Comparison of ENCODE assay signal across 23 mouse cellular contexts in genomic region chr14:116806504-116806903, GRCm38 (mm10).
DNase-seq lines count a peak whose midpoint lies in the region; ATAC-seq and TF ChIP-seq lines count a peak whose summit lies in the region.
"Had no signal": no experiment of that assay in that cellular context is flagged by ENCODE, and none has a peak within 500 bp of the region (broad histone marks: within the 10 kb centered on the region; RNA-seq: fewer than 3 reads in every experiment).

No protein-coding gene starts in this region.

- no peaks in the 10 kb centered on the region for H3K4me1 ChIP-seq in heart, postnatal 0 days (ENCODE audit: control insufficient read depth, insufficient read depth)
- H3K4me1 ChIP-seq in heart, embryonic 12.5 days (replicated peaks): no peaks in the 10 kb centered on the region
- no peaks in the 10 kb centered on the region for H3K4me1 ChIP-seq in liver, adult 2 months (ENCODE audit: control insufficient read depth, insufficient read depth, low read length)
- no peaks in the 10 kb centered on the region for H3K4me1 ChIP-seq in liver, embryonic 11.5 days (replicated peaks; ENCODE audit: control insufficient read depth, insufficient read depth, low read length)
- H3K4me1 ChIP-seq in CH12.LX (ENCODE audit: control insufficient read depth in 1 of 2, insufficient read depth in 2 of 2): no peaks in the 10 kb centered on the region
- H3K4me1 ChIP-seq: forebrain, embryonic 10.5 days; heart, embryonic 13.5 days; hindbrain, embryonic 12.5 days had no signal

- WGBS in heart, postnatal 0 days: 67% methylated on average over 3 of the region's 3 CpGs
- whole genome bisulfite sequencing in heart, embryonic 12.5 days: 72% methylated on average over 3 of the region's 3 CpGs
- WGBS in liver, adult 2 months: 69% methylated on average over 3 of the region's 3 CpGs
- 89% methylated on average over 3 of the region's 3 CpGs for WGBS in liver, embryonic 11.5 days

- TF ChIP-seq EP300 in heart, postnatal 0 days (IDR thresholded peaks at IDR 0.05; ENCODE audit: low read depth): no peak
- no peak for TF ChIP-seq EP300 in CH12.LX (IDR thresholded peaks at IDR 0.05; ENCODE audit: low read length)

- no peak overlapping the region for H3K4me3 ChIP-seq in heart, postnatal 0 days (ENCODE audit: low read depth, low read length)
- no peak overlapping the region for H3K4me3 ChIP-seq in heart, embryonic 12.5 days
- H3K4me3 ChIP-seq in liver, adult 2 months (ENCODE audit: insufficient read depth, low read depth, low read length): no peak overlapping the region
- H3K4me3 ChIP-seq in liver, embryonic 11.5 days (ENCODE audit: low read depth, low read length): no peak overlapping the region
- H3K4me3 ChIP-seq in CH12.LX (replicated peaks in 1 of 3; ENCODE audit: low read depth in 2 of 3, low read length in 2 of 3, poor library complexity in 1 of 3): no peak overlapping the region
- H3K4me3 ChIP-seq: forebrain, embryonic 10.5 days; forebrain, embryonic 13.5 days; heart, embryonic 13.5 days; hindbrain, embryonic 12.5 days had no signal

- no peak overlapping the region for H3K9ac ChIP-seq in heart, postnatal 0 days (replicated peaks; ENCODE audit: low read depth, low read length)
- no peak overlapping the region for H3K9ac ChIP-seq in heart, embryonic 12.5 days
- no peak overlapping the region for H3K9ac ChIP-seq in liver, adult 2 months (ENCODE audit: low read depth, low read length)
- no peak overlapping the region for H3K9ac ChIP-seq in liver, embryonic 11.5 days (ENCODE audit: low read depth, low read length)
- H3K9ac ChIP-seq in CH12.LX (ENCODE audit: insufficient read depth, low read depth): no peak overlapping the region
- H3K9ac ChIP-seq: forebrain, embryonic 13.5 days; heart, embryonic 13.5 days; hindbrain, embryonic 12.5 days had no signal

- TF ChIP-seq CTCF in heart, postnatal 0 days (IDR thresholded peaks at IDR 0.05; ENCODE audit: low read depth): peak; percentile 9
- TF ChIP-seq CTCF in liver, adult 2 months (IDR thresholded peaks at IDR 0.05; ENCODE audit: low read depth, low read length): no peak
- TF ChIP-seq CTCF in CH12.LX (conservative IDR thresholded peaks at IDR 0.05 in 1 of 2, IDR thresholded peaks at IDR 0.05 in 1 of 2; ENCODE audit: low read depth in 2 of 2, low read length in 2 of 2): peak in 1 of 2 experiments; percentile 58; a peak in 2 of 4 replicates

- dilution Hi-C loops in CH12.LX (cut with MboI; ENCODE audit: extremely low pct_ligation_motif_present, extremely low pct_unique_long_range_greater_than_20kb, low sequenced_read_pairs): no loop called here

- in situ Hi-C loops in CH12.LX (cut with MboI; ENCODE audit: low pct_ligation_motif_present, low pct_unique_long_range_greater_than_20kb, low sequenced_read_pairs): loop anchor here (25.0 kb wide), 1 partner anchor 244 kb away; no protein-coding TSS in a partner anchor

- H3K79me2 ChIP-seq in liver, adult 2 months (ENCODE audit: control insufficient read depth, insufficient read depth, low read length): no peaks in the 10 kb centered on the region
- H3K79me2 ChIP-seq in CH12.LX (replicated peaks; ENCODE audit: control insufficient read depth, extremely low read depth, insufficient read depth, poor library complexity, severe bottlenecking): no peaks in the 10 kb centered on the region

- no peaks in the 10 kb centered on the region for H3K36me3 ChIP-seq in heart, postnatal 0 days (replicated peaks; ENCODE audit: control insufficient read depth, insufficient read depth, low read length)
- H3K36me3 ChIP-seq in heart, embryonic 12.5 days: no peaks in the 10 kb centered on the region
- no peaks in the 10 kb centered on the region for H3K36me3 ChIP-seq in liver, adult 2 months (ENCODE audit: control insufficient read depth, insufficient read depth, low read length)
- H3K36me3 ChIP-seq in liver, embryonic 11.5 days (ENCODE audit: control insufficient read depth, insufficient read depth, low read length): no peaks in the 10 kb centered on the region
- no peaks in the 10 kb centered on the region for H3K36me3 ChIP-seq in CH12.LX (replicated peaks in 1 of 2; ENCODE audit: control insufficient read depth in 1 of 2, insufficient read depth in 1 of 2, low read length in 1 of 2)
- H3K36me3 ChIP-seq: forebrain, embryonic 10.5 days; heart, embryonic 13.5 days; hindbrain, embryonic 12.5 days had no signal

- no peak for TF ChIP-seq POLR2A in liver, adult 2 months (IDR thresholded peaks at IDR 0.05; ENCODE audit: extremely low read depth, insufficient read depth, low read length)
- no peak for TF ChIP-seq POLR2A in CH12.LX (IDR thresholded peaks at IDR 0.05; ENCODE audit: low read depth, low read length)

- ATAC-seq in heart, postnatal 0 days (ENCODE audit: insufficient read depth, low read depth): no peak
- ATAC-seq in heart, embryonic 12.5 days (ENCODE audit: insufficient number of reproducible peaks, low FRiP score): no peak
- no peak for ATAC-seq in liver, embryonic 11.5 days (replicated peaks; ENCODE audit: low FRiP score)
- ATAC-seq: CD4-positive, CD25-positive, alpha-beta regulatory T cell, adult 4 months; forebrain, embryonic 13.5 days; forebrain, embryonic 16.5 days; hindbrain, embryonic 16.5 days; inflammation-experienced regulatory T-cells, adult 6 months had no signal

- peak; percentile 64 for TF ChIP-seq RAD21 in CH12.LX (IDR thresholded peaks at IDR 0.05; ENCODE audit: low read depth, low read length)

- no peaks in the 10 kb centered on the region for H3K27me3 ChIP-seq in heart, postnatal 0 days (ENCODE audit: control insufficient read depth, insufficient read depth, low read length)
- H3K27me3 ChIP-seq in heart, embryonic 12.5 days (replicated peaks): no peaks in the 10 kb centered on the region
- no peaks in the 10 kb centered on the region for H3K27me3 ChIP-seq in liver, adult 2 months (ENCODE audit: control insufficient read depth, insufficient read depth, low read length)
- no peaks in the 10 kb centered on the region for H3K27me3 ChIP-seq in liver, embryonic 11.5 days (replicated peaks; ENCODE audit: control insufficient read depth, insufficient read depth, low read length)
- H3K27me3 ChIP-seq in CH12.LX (replicated peaks): no peaks in the 10 kb centered on the region
- H3K27me3 ChIP-seq: forebrain, embryonic 13.5 days; heart, embryonic 13.5 days; hindbrain, embryonic 12.5 days had no signal

- H3K4me2 ChIP-seq in heart, postnatal 0 days (ENCODE audit: low read depth, low read length): no peak overlapping the region
- no peak overlapping the region for H3K4me2 ChIP-seq in heart, embryonic 12.5 days
- H3K4me2 ChIP-seq in liver, embryonic 11.5 days: no peak overlapping the region
- no peak overlapping the region for H3K4me2 ChIP-seq in CH12.LX (ENCODE audit: insufficient read depth, low read depth, poor library complexity, severe bottlenecking)
- H3K4me2 ChIP-seq: forebrain, embryonic 13.5 days; heart, embryonic 13.5 days; hindbrain, embryonic 12.5 days had no signal

- H3K9me3 ChIP-seq in heart, postnatal 0 days (replicated peaks; ENCODE audit: control insufficient read depth, low read length): no peaks in the 10 kb centered on the region
- no peaks in the 10 kb centered on the region for H3K9me3 ChIP-seq in heart, embryonic 12.5 days (replicated peaks)
- no peaks in the 10 kb centered on the region for H3K9me3 ChIP-seq in liver, embryonic 11.5 days (ENCODE audit: control insufficient read depth, low read length)
- H3K9me3 ChIP-seq in CH12.LX (replicated peaks; ENCODE audit: low read length): no peaks in the 10 kb centered on the region
- H3K9me3 ChIP-seq: forebrain, embryonic 10.5 days; forebrain, embryonic 13.5 days; heart, embryonic 13.5 days; hindbrain, embryonic 12.5 days had no signal

- H3K27ac ChIP-seq in heart, postnatal 0 days (ENCODE audit: low read depth): no peak overlapping the region
- no peak overlapping the region for H3K27ac ChIP-seq in heart, embryonic 12.5 days (ENCODE audit: poor library complexity, severe bottlenecking)
- no peak overlapping the region for H3K27ac ChIP-seq in liver, adult 2 months (replicated peaks; ENCODE audit: insufficient read depth, low read depth, low read length)
- no peak overlapping the region for H3K27ac ChIP-seq in liver, embryonic 11.5 days (ENCODE audit: low read depth, low read length)
- no peak overlapping the region for H3K27ac ChIP-seq in CH12.LX (ENCODE audit: insufficient read depth, low read depth)
- H3K27ac ChIP-seq: forebrain, embryonic 10.5 days; forebrain, embryonic 13.5 days; heart, embryonic 13.5 days; hindbrain, embryonic 12.5 days had no signal

- DNase-seq in heart, postnatal 0 days (ENCODE audit: low spot score): no peak
- peak; percentile 4 for DNase-seq in liver, adult 2 months (ENCODE audit: extremely low read depth, low read depth, low spot score)
- no peak for DNase-seq in liver, embryonic 11.5 days (ENCODE audit: low spot score)
- DNase-seq in CH12.LX (ENCODE audit: extremely low read depth): peak; percentile 3
- DNase-seq in Muller cell, postnatal 12 days (ENCODE audit: inconsistent ontology term): peak; percentile 85
- DNase-seq in right cerebral cortex, postnatal 4 days: no peak
- DNase-seq in spleen, postnatal 4 days (ENCODE audit: low spot score in 2 of 2): no peak
- DNase-seq: adrenal gland, adult 2 months; adrenal gland, postnatal 14 days; cerebellum, adult 11 months; cerebellum, adult 2 months; cerebellum, adult 9-11 months; gastrocnemius, postnatal 10 days; gastrocnemius, postnatal 36 days had no signal

TF ChIP-seq in CH12.LX, 34 proteins besides CTCF, POLR2A, EP300 and RAD21:
- TF ChIP-seq NRF1 (IDR thresholded peaks at IDR 0.05; ENCODE audit: low read depth, low read length) (no peak), SMC3 (IDR thresholded peaks at IDR 0.05; ENCODE audit: low read depth, low read length) (peak; percentile 58)

Comparison
In these comparisons a context has a peak if more than half of its experiments do, and no peak if none do; other contexts are left out.
1. DNase-seq: peak in liver, adult 2 months (single experiment), CH12.LX (single experiment) and Muller cell, postnatal 12 days (single experiment); none in heart, postnatal 0 days (single experiment), liver, embryonic 11.5 days (single experiment), right cerebral cortex, postnatal 4 days (single experiment) and spleen, postnatal 4 days (0 of 2).